Mouse (Mus musculus) c-Kit-positive CD71-positive TER-119-positive erythroid progenitor cells, embryonic 14.5 days (primary cell): Measurements from ENCODE around the gene Klhdc7b.
A peak's percentile ranks its signal among the peaks of the same experiment; 100 is the strongest.

Source experiments
- DNase-seq: peaks from one replicate; pipeline ENCODE4 v3.0.0-alpha.2; 2013; ENCODE audit warnings: low spot score

Gene Klhdc7b

DNA sequence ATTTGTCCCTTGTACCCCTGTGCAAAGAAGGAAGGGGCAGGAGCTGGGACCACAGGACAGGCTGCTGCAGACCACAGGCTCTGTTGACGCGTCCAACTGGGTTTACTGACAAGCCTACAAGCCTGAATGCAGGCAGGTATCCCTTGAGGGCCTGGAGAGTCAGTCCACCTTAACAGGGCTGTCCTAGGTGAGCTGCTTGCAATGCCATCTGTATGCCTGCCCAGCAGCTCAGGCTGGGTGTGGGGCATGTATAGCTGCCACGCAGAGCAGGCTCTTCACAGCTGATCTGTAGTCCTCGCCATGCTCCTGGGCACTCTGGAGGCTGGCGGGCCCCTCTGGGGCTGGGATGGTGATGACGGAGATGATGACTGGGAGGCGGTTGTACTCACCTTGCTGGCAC lies at the start of gene Klhdc7b:
Gene Klhdc7b (plus strand): TSS at position 301 of the 400 bp plus-strand sequence.
- DNase-seq, result no peak

DNA sequence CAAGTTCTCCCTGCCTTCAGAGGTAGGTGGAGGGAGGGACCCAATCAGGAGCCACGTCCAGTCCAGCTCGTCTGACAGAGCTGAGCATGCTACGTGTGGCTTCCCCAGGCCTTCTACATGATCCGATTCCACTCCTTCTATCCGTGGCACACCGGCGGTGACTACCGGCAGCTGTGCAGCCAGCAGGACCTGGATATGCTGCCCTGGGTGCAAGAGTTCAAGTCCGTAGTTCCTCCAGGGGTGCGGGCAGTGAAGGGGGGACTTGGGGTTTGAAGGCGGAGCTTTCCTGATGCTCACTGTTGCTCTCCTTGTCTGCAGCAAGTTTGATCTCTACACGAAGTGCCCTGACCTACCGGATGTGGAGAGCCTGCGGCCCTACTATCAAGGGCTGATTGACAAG lies 48.3 kb upstream of the Klhdc7b start:
- DNase-seq, result no peak

DNA sequence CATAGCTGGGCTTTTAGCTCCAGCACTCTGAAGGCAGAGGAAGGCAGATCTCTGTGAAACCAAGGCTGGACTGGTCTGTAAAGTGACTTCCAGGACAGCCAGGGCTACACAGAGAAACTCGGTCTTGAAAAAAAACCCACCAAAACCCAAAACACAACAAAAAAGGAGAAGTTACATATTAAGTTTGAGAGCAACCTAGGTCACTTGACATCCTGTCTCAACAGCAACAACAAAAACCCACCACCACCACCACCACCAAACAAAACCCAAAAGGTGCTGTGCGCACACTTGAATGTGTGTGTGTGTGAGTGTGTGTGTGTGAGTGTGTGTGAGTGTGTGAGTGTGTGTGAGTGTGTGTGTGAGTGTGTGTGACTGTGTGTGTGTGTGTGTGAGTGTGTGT lies 45.0 kb upstream of the Klhdc7b start:
- no peak for DNase-seq

GRCm38 (mm10) chr15:89340136-89340535 lies 44.6 kb upstream of the Klhdc7b start:
- DNase-seq, result no peak

- no peak for DNase-seq
Measured at GRCm38 (mm10) chr15:89341678-89342077, 43.0 kb upstream of the Klhdc7b start.

DNA sequence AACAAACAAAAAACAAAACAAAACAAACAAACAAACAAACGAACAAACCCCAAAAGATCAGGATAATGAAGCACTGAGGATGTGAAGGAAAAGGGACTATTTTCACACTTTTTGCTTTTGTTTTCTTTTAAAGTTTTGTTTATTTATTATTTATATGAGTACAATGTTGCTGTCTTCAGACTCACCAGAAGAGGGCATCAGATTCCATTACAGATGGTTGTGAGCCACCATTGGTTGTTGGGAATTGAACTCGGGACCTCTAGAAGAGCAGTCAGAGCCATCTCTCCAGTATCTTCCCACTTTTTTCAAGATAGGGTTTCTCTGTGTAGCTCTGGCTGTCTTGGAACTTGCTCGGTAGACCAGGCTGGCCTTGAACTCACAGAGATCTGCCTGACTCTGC lies 41.4 kb upstream of the Klhdc7b start:
- no peak for DNase-seq

DNA sequence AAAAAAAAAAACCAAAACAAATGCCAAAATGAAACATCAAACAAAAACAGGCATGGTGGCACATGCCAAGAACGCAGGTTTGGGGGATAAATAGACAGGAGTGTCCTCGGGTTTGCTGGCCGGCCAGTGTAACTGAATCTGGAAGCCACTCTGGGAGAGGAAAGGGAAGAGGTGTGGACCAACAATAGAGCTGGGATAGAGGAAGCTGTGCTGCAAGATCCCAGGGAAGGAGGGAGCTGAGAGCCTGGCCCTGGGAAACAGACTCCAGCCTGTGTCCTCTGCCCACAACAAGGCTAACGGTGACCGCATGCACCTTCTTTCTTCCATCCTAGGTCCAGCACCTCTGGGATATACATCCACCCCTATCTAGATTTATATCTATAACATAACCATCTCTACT lies 34.3 kb upstream of the Klhdc7b start:
- no peak for DNase-seq

GRCm38 (mm10) chr15:89351302-89351701 lies 33.4 kb upstream of the Klhdc7b start:
- DNase-seq, result no peak

GRCm38 (mm10) chr15:89352054-89352453 lies 32.7 kb upstream of the Klhdc7b start:
- DNase-seq, result no peak

- no peak for DNase-seq
Measured at GRCm38 (mm10) chr15:89352795-89353194, 31.9 kb upstream of the Klhdc7b start.

DNA sequence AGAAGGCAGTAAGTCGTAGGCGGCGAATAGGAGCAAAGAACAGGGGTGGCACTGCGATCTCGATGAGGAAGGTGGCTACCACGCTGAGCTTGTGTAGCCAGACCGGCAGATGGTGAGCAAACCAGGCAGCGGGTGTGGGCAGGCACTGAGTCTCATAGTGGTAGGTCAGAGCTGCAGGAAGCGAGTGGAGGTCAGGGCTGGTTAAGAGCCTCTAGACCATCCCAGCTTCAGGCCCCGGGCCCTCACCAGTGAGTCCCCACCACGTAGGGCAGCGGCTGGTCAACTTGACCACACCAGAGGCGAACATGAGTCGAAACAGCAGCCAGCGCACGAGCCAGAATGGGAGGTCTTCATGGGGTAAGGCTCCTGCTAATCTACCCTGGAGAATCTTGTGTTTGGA lies 30.9 kb upstream of the Klhdc7b start:
- DNase-seq, result no peak

DNA sequence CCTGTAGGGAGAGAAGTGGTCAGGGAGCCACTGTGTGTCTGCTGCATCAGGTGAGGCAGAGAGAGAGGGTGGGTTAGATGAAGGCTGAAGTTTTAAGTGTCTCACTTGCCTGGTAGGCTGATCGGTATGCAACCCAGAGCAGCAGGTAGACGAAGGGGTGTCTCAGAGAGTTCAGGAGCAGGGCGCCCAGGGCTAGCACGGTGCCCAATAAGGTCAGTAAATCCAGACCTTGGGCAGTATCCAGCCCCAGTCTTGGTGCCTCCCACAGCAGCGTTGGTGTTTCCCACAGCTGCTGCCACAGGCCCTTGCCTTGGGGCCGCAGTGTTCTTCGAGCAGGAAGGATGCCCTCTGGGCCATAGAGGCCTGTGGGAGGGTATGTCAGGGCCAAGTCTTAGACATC lies 30.3 kb upstream of the Klhdc7b start:
- no peak for DNase-seq

DNA sequence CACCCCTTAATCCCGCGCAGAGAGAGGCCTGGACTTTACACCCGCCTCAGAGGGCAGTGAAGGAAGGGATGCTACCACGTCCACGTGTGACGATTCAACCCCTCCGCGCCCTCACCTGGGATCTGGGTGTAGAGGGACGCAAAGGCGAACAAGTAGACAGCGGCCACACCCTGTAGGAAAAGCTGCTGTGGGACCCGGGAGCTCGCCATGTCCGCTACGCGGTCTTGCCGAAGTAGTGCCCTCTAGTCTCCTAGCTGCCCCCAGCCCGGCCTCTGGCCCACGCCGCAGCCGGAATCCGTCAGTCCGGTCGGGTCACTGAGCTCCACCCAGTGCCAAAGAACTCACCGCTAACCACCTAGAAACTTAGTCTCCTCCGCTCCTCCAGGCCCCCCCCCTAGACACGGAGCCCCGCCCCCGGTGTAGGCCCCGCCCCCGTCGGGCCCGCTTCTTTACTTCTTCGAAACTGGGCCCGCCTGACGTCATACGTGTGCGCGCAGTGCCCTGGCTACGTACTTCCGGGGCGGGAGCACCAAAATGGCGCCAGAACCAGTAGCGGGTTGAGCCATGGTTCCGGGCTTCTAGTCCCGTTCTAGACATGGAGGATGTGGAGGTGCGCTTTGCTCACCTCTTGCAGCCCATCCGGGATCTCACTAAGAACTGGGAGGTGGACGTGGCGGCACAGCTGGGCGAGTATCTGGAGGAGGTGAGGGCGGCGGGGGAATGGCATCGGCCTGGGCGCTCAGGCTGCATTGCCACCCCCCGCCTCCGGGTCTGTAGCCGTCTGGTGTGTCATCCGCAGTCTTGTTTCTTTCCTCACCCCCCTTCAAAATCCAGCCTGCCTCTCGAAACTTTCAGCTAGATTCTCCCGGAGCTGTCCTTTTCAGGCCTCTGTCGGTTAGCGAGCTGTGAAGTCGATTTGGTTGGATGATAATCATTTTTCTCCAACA lies 29.2 kb upstream of the Klhdc7b start, which contains the start of the genes Lmf2 and Ncaph2:
Gene Lmf2 (minus strand): TSS at position 419 of the 947 bp plus-strand sequence.
Gene Ncaph2 (plus strand): TSS at position 479 of the 947 bp plus-strand sequence.
- peak; percentile 97 for DNase-seq

GRCm38 (mm10) chr15:89356372-89356771 lies 28.3 kb upstream of the Klhdc7b start:
- DNase-seq, result peak; percentile 86

GRCm38 (mm10) chr15:89358784-89359183 lies 25.9 kb upstream of the Klhdc7b start:
- no peak for DNase-seq

GRCm38 (mm10) chr15:89363051-89363450 lies 21.7 kb upstream of the Klhdc7b start:
- DNase-seq, result no peak

GRCm38 (mm10) chr15:89365141-89365551 lies 19.6 kb upstream of the Klhdc7b start:
- DNase-seq, result no peak

GRCm38 (mm10) chr15:89372068-89372467 lies 12.6 kb upstream of the Klhdc7b start:
- DNase-seq, result no peak

DNA sequence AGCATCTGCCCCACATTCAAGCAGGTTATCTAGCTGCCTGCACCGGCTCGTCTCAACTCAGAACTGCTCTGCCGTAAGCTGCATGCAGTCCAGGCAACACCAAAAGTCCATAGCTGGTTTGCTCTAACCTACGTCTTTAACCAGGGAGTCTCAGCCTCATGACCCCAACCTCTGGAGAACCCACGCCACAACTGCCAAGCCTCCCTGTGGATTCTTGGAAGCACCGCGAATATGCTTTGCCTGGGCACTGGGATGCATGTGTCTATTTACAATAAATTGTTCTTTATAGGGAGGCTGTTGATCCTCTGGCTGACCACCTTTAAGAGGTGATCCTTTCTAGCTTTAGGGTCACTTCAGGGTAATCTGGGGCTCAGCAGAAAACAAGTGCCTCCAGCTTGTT lies 12.2 kb upstream of the Klhdc7b start:
- no peak for DNase-seq

DNA sequence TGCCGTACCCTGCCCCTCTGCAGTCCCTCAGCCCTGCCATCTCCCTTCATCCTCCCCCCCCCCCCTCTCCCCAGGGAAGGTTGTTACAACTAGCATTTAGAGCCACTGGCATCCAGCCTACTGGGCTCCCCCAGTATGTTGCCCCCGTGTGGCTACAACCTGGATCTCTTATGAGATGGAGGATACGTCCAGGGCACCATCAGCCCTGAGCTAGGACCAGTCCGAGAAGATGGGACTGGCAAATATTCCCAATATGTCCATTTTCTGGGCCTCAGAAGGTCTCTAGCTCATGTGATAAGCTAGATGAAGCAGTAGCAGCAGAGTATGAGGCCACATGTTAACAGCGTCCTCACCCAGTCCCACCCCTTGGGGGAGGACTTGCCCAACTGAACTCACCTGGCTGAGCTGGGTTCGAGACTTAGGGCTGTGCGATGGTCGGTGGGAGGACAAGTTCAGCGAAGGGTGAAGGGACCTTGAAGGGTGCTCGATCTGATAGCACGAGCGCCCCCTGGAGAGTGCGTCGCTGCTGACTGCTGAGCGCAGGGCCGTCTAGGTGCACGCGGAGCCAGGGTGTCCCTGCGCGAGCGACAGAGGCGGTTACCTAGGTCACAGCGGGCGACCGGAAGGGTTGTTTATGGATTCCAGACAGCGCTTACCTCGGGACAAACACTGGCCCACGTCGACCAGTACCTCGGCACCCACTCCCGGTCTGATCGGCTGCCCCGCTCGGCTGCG lies 11.5 kb upstream of the Klhdc7b start:
- peak; percentile 81 for DNase-seq

GRCm38 (mm10) chr15:89373762-89374248 lies 10.9 kb upstream of the Klhdc7b start, which contains the start of gene Sco2:
TSS of gene Sco2 (minus strand) at chr15:89373846.
- peak; percentile 86 for DNase-seq

DNA sequence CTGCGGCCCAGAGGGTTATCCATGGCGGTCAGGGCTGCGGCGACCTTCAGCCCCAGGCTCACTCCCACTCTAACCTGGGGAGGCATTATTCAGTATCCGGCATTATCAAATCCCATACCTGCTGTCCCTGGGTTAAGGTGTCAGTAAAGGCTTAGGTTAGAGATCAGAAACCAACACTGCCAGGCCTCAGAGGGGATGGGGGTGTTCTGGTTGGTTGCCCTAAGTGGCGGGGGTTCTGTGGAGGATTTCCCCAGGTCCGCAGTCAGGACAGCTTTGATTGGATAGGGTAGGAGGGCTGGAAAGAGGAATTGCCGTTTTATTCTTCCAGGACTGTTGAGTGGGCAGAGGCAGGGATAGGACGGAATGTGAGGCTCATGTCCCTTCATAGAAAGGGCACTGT lies 10.4 kb upstream of the Klhdc7b start:
- DNase-seq, result no peak
